Mouse (Mus musculus): ENCODE measurements around the gene Ugt1a6b.

DNA sequence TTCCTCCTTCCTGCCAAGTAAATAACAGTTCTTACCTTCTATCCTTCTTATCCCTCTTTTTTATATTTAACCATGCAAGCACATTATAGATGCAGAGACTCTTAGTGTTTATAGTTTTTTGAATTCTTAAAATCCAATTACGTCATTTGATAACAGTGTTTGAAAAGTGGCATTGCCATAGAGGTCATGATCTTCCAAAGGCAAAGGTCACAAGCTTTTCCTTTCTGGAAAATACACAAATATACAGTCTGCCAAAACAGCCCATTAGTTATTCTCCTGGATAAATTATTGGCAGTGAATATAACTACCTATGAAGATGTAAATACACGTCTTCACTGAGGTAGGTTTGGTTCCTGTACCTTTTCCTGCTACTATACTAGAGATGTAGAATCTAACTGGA, 28.6 kb upstream of the Ugt1a6b start:
- TF ChIP-seq CTCF (IDR thresholded peaks at IDR 0.05; ENCODE audit: low read depth) (no peak), EP300 (optimal IDR thresholded peaks at IDR 0.05) (no peak)
